In genomic region chr19:23142427-23143073, GRCm38 (mm10) we compare ENCODE assay signal across 8 mouse cellular contexts. TPM values are rescaled to one million over a fixed set of nuclear protein-coding genes. Genes with fewer than 3 reads are reported as not detected.
A peak's percentile ranks its signal among the peaks of the same experiment; 100 is the strongest.
DNase-seq lines count a peak whose midpoint lies in the region; ATAC-seq and TF ChIP-seq lines count a peak whose summit lies in the region.

No protein-coding gene starts in this region.

- peaks cover 12% of the 10 kb centered on the region; the same call in 1 of the 2 replicates for H3K4me1 ChIP-seq in cerebellum, adult 2 months (ENCODE audit: control insufficient read depth, insufficient read depth, low read length)
- H3K4me1 ChIP-seq in forebrain, postnatal 0 days (ENCODE audit: insufficient read depth) = peaks cover 5% of the 10 kb centered on the region; the same call in 1 of the 2 replicates

- DNase-seq in cerebellum, adult 2 months = peak in 1 of 2 experiments; percentile 59
- DNase-seq in Muller cell, postnatal 12 days (ENCODE audit: inconsistent ontology term) = peak; percentile 60
- peak; percentile 10 for DNase-seq in forebrain, postnatal 0 days
- DNase-seq in kidney, adult 9 months = peak; percentile 93
- DNase-seq in lung, postnatal 36 days = peak; percentile 78
- no peak for DNase-seq in urinary bladder, adult 2 months (ENCODE audit: low spot score)
- DNase-seq in layer of hippocampus, adult 11-12 months (ENCODE audit: low spot score) = no peak

- peak overlapping the region; percentile 98 for H3K4me3 ChIP-seq in cerebellum, adult 2 months (replicated peaks; ENCODE audit: insufficient read depth, low read depth, low read length)
- H3K4me3 ChIP-seq in forebrain, postnatal 0 days (ENCODE audit: low read depth, low read length) = peak overlapping the region; percentile 63

- peak overlapping the region; percentile 99 for H3K27ac ChIP-seq in cerebellum, adult 2 months (ENCODE audit: insufficient read depth, low read length)
- no peak overlapping the region; the same call in 1 of the 2 replicates for H3K27ac ChIP-seq in forebrain, postnatal 0 days (ENCODE audit: low read depth, low read length)

- no peaks in the 10 kb centered on the region for H3K27me3 ChIP-seq in cerebellum, adult 2 months (ENCODE audit: control insufficient read depth, insufficient read depth, low read length)
- peaks cover 10% of the 10 kb centered on the region; the same call in 1 of the 2 replicates for H3K27me3 ChIP-seq in forebrain, postnatal 0 days (ENCODE audit: insufficient read depth, low read length)

- ATAC-seq in cerebellum, adult (ENCODE audit: insufficient number of reproducible peaks, low FRiP score, low TSS enrichment) = no peak
- no peak for ATAC-seq in forebrain, postnatal 0 days

- TF ChIP-seq CTCF in cerebellum, adult 2 months (IDR thresholded peaks at IDR 0.05; ENCODE audit: borderline replicate concordance, insufficient read depth, low read depth, low read length) = no peak
- TF ChIP-seq CTCF in forebrain, postnatal 0 days (IDR thresholded peaks at IDR 0.05; ENCODE audit: low read depth) = no peak

- TF ChIP-seq POLR2A in cerebellum, adult 2 months (IDR thresholded peaks at IDR 0.05; ENCODE audit: borderline replicate concordance, insufficient read depth, low read length) = no peak

- WGBS in cerebellum, adult 2 months = 0% methylated on average over 26 of the region's 28 CpGs
- 5% methylated on average over 28 of the region's 28 CpGs for WGBS in forebrain, postnatal 0 days

- no peaks in the 10 kb centered on the region for H3K36me3 ChIP-seq in forebrain, postnatal 0 days (ENCODE audit: insufficient read depth)

- H3K4me2 ChIP-seq in forebrain, postnatal 0 days (ENCODE audit: low read depth) = peak overlapping the region; percentile 96

- H3K9me3 ChIP-seq in forebrain, postnatal 0 days (ENCODE audit: low read length) = no peaks in the 10 kb centered on the region

- peak overlapping the region; percentile 70 for H3K9ac ChIP-seq in forebrain, postnatal 0 days

RNA-seq across cellular contexts. Expression of gene Klf9, which starts 1.5 kb away (rescaled TPM):
- 93.5 and 97.3 TPM in 2 replicates for polyA plus RNA-seq in cerebellum, adult 2 months (2012; rRNA removed)
- 22.5 and 25.9 TPM in 2 replicates for total RNA-seq in forebrain, postnatal 0 days (2014; rRNA removed)
- polyA plus RNA-seq in forebrain, postnatal 0 days (2015; fragmentation: Nextera tagmentation; extraction: Ambion mirVana) = 10.2 and 11.4 TPM in 2 replicates
- 58.6 and 73.7 TPM in 2 replicates for polyA plus RNA-seq in urinary bladder, adult 2 months (2012; rRNA removed)

Comparison
In these comparisons a context has a peak if more than half of its experiments do, and no peak if none do; other contexts are left out.
1. DNase-seq: peak in Muller cell, postnatal 12 days (single experiment), forebrain, postnatal 0 days (single experiment), kidney, adult 9 months (single experiment) and lung, postnatal 36 days (single experiment); none in urinary bladder, adult 2 months (single experiment) and layer of hippocampus, adult 11-12 months (single experiment).